Mouse (Mus musculus): Measurements from ENCODE around the gene Snhg11. TPM values are rescaled to one million over a fixed set of nuclear protein-coding genes. Genes with fewer than 3 reads are reported as not detected.
A peak's percentile ranks its signal among the peaks of the same experiment; 100 is the strongest.

Gene Snhg11
- total RNA-seq (2021): 10 to 100 TPM; 14.2 to 19.7 TPM
- long read RNA-seq, experiment 1, full-length matches to known transcripts: 1 of 3 reads
- long read RNA-seq, experiment 1, partial matches to known transcripts: 0 of 3 reads
- long read RNA-seq, experiment 1, other reads (novel, unspliced or antisense): 2 of 3 reads
- long read RNA-seq, experiment 2, full-length matches to known transcripts: 3 of 6 reads
- long read RNA-seq, experiment 2, partial matches to known transcripts: 0 of 6 reads
- long read RNA-seq, experiment 2, other reads (novel, unspliced or antisense): 3 of 6 reads

GRCm38 (mm10) chr2:158375443-158376122 is at the start of gene Snhg11:
Gene Snhg11, plus strand, starts transcription at chr2:158375638.
- DNase-seq (ENCODE audit: low spot score in 2 of 2): peak in 1 of 2 experiments; percentile 40

GRCm38 (mm10) chr2:158334356-158334755 is 41.1 kb upstream of the Snhg11 start:
- no peak for DNase-seq (ENCODE audit: low spot score in 2 of 2)

GRCm38 (mm10) chr2:158337698-158338097 is 37.7 kb upstream of the Snhg11 start:
- no peak for DNase-seq (ENCODE audit: low spot score in 2 of 2)

GRCm38 (mm10) chr2:158339948-158340564 is 35.4 kb upstream of the Snhg11 start:
- peak; percentile 52 to 66 for DNase-seq (ENCODE audit: low spot score in 2 of 2)

- DNase-seq (ENCODE audit: low spot score in 2 of 2): no peak
These were observed 34.1 kb upstream of the Snhg11 start for GRCm38 (mm10) chr2:158341324-158341723.

GRCm38 (mm10) chr2:158343495-158343894 is 31.9 kb upstream of the Snhg11 start:
- no peak for DNase-seq (ENCODE audit: low spot score in 2 of 2)

GRCm38 (mm10) chr2:158346467-158346866 is 29.0 kb upstream of the Snhg11 start:
- no peak for DNase-seq (ENCODE audit: low spot score in 2 of 2)

- DNase-seq (ENCODE audit: low spot score in 2 of 2): peak; percentile 65 to 70
These were observed 27.6 kb upstream of the Snhg11 start for GRCm38 (mm10) chr2:158347868-158348267.

GRCm38 (mm10) chr2:158352801-158353520 is 22.5 kb upstream of the Snhg11 start:
- DNase-seq (ENCODE audit: low spot score in 2 of 2): no peak

- no peak for DNase-seq (ENCODE audit: low spot score in 2 of 2)
These were observed 20.9 kb upstream of the Snhg11 start for GRCm38 (mm10) chr2:158354348-158355114.

GRCm38 (mm10) chr2:158355238-158355637 is 20.2 kb upstream of the Snhg11 start:
- no peak for DNase-seq (ENCODE audit: low spot score in 2 of 2)

- DNase-seq (ENCODE audit: low spot score in 2 of 2): no peak
These were observed 19.3 kb upstream of the Snhg11 start for GRCm38 (mm10) chr2:158356121-158356520.

GRCm38 (mm10) chr2:158359757-158360620 is 15.4 kb upstream of the Snhg11 start:
- no peak for DNase-seq (ENCODE audit: low spot score in 2 of 2)

- peak; percentile 78 to 81 for DNase-seq (ENCODE audit: low spot score in 2 of 2)
These were observed 14.4 kb upstream of the Snhg11 start for GRCm38 (mm10) chr2:158360873-158361677.

- no peak for DNase-seq (ENCODE audit: low spot score in 2 of 2)
These were observed 13.6 kb upstream of the Snhg11 start for GRCm38 (mm10) chr2:158361678-158362320.

- no peak for DNase-seq (ENCODE audit: low spot score in 2 of 2)
These were observed 11.3 kb upstream of the Snhg11 start for GRCm38 (mm10) chr2:158364175-158364574.

- DNase-seq (ENCODE audit: low spot score in 2 of 2): no peak
These were observed 10.2 kb upstream of the Snhg11 start for GRCm38 (mm10) chr2:158365099-158365850.

GRCm38 (mm10) chr2:158367654-158368053 is 7.8 kb upstream of the Snhg11 start:
- no peak for DNase-seq (ENCODE audit: low spot score in 2 of 2)
